Mouse (Mus musculus) heart, adult 2 months (tissue): ENCODE measurements around the gene Cep97.

ENCODE experiments used
- CTCF ChIP-seq: fragments of 200-600 bp; IDR thresholded peaks from 2 replicates; pipeline ENCODE4 v1.8.1; 2022; ENCODE audit warnings: antibody characterized with exemption, mild to moderate bottlenecking, moderate library complexity
- EP300 ChIP-seq: fragments of 200-500 bp; IDR thresholded peaks from 2 replicates; pipeline ENCODE4 v1.6.1; 2011; ENCODE audit warnings: low read depth, low read length, control low read depth; ENCODE audit not compliant: insufficient read depth
- POLR2A ChIP-seq: fragments of 200-500 bp; IDR thresholded peaks from 2 replicates; pipeline ENCODE4 v1.6.1; 2011; ENCODE audit warnings: mild to moderate bottlenecking, low read depth, low read length, control low read depth; ENCODE audit not compliant: insufficient read depth

GRCm38 (mm10) chr16:55924010-55924409 is 10.6 kb downstream of the Cep97 start:
- TF ChIP-seq CTCF (no peak), EP300 (no peak), POLR2A (no peak)
